Mouse (Mus musculus) lung, embryonic 15.5 days (tissue): ENCODE results near the gene Wdtc1. TPM values are rescaled to one million over a fixed set of nuclear protein-coding genes. Genes with fewer than 3 reads are reported as not detected.

ENCODE experiments used
- ATAC-seq: fragments of 200-750 bp; cut with Nextera tagmentation; 2 replicates; pipeline ENCODE4 v1.8.0; 2017; ENCODE audit warnings: moderate number of reproducible peaks, borderline replicate concordance; ENCODE audit not compliant: low FRiP score, low TSS enrichment; ENCODE audit errors: extremely low read depth
- H3K27ac ChIP-seq: fragments of 300-500 bp; sonication (generic); 2 replicates; pipeline ENCODE4 v1.5.1; 2015; ENCODE audit warnings: moderate library complexity, mild to moderate bottlenecking, inconsistent platforms
- H3K27me3 ChIP-seq: fragments of 300-500 bp; sonication (generic); 2 replicates; pipeline ENCODE4 v1.6.1; 2015; ENCODE audit warnings: inconsistent platforms
- H3K36me3 ChIP-seq: fragments of 300-500 bp; sonication (generic); 2 replicates; pipeline ENCODE4 v1.6.1; 2015; ENCODE audit warnings: inconsistent platforms
- H3K4me1 ChIP-seq: fragments of 300-500 bp; sonication (generic); 2 replicates; pipeline ENCODE4 v1.6.1; 2015; ENCODE audit warnings: inconsistent platforms
- H3K4me2 ChIP-seq: fragments of 300-500 bp; sonication (generic); 2 replicates; pipeline ENCODE4 v1.6.1; 2015; ENCODE audit warnings: inconsistent platforms, mild to moderate bottlenecking, moderate library complexity
- H3K4me3 ChIP-seq: fragments of 300-500 bp; sonication (generic); 2 replicates; pipeline ENCODE4 v1.5.1; 2015; ENCODE audit warnings: mild to moderate bottlenecking, inconsistent platforms
- H3K9ac ChIP-seq: fragments of 300-500 bp; sonication (generic); 2 replicates; pipeline ENCODE4 v1.6.1; 2015; ENCODE audit warnings: inconsistent platforms
- H3K9me3 ChIP-seq: fragments of 300-500 bp; sonication (generic); 2 replicates; pipeline ENCODE4 v1.6.1; 2016; ENCODE audit warnings: inconsistent platforms
- WGBS: fragments of 180-500 bp; shearing (Covaris S2); methylation state at CpG from one replicate; pipeline ENCODE4 v1.1.7; 2015; 5-methylcytosine and 5-hydroxymethylcytosine counted together
- polyA plus RNA-seq: library from polyadenylated mRNA; unstranded; fragments of >200 nt; fragmentation: Nextera tagmentation; extraction: Ambion mirVana; gene quantifications from 2 replicates; pipeline ENCODE4 v1.2.1, GENCODE M21; 2015

The Wdtc1 gene
- polyA plus RNA-seq, 1 experiment from 2014 or later, result 11.2 TPM

- peaks cover 3% of the 10 kb centered on the region; the same call in 1 of the 2 replicates for H3K4me1 ChIP-seq
- H3K27me3 ChIP-seq, result peaks cover 9% of the 10 kb centered on the region
- H3K4me2 ChIP-seq, result no peak overlapping the region
- 37% methylated on average over 10 of the region's 10 CpGs for WGBS
- H3K4me3 ChIP-seq, result no peak overlapping the region
- H3K27ac ChIP-seq, result no peak overlapping the region
- H3K9ac ChIP-seq, result no peak overlapping the region
- H3K36me3 ChIP-seq, result peaks cover 26% of the 10 kb centered on the region
- no peak for ATAC-seq
- H3K9me3 ChIP-seq, result no peaks in the 10 kb centered on the region
Measured at GRCm38 (mm10) chr4:133261641-133262374, 91.5 kb downstream of the Wdtc1 start.

- no peak overlapping the region for H3K9ac ChIP-seq
- H3K27me3 ChIP-seq, result peaks cover 32% of the 10 kb centered on the region
- peaks cover 5% of the 10 kb centered on the region; the same call in 1 of the 2 replicates for H3K4me1 ChIP-seq
- 64% methylated on average over 12 of the region's 12 CpGs for WGBS
- no peaks in the 10 kb centered on the region for H3K9me3 ChIP-seq
- no peak overlapping the region for H3K4me3 ChIP-seq
- H3K4me2 ChIP-seq, result no peak overlapping the region
- no peak overlapping the region for H3K27ac ChIP-seq
- no peaks in the 10 kb centered on the region for H3K36me3 ChIP-seq
- ATAC-seq, result 0 out of 2 replicates have a peak, but pooled peaks have one; percentile 44
Measured at GRCm38 (mm10) chr4:133257798-133258408, 95.4 kb downstream of the Wdtc1 start.

- H3K36me3 ChIP-seq, result no peaks in the 10 kb centered on the region
- peaks cover 5% of the 10 kb centered on the region; the same call in 1 of the 2 replicates for H3K4me1 ChIP-seq
- no peak overlapping the region for H3K4me3 ChIP-seq
- no peak for ATAC-seq
- no peaks in the 10 kb centered on the region for H3K9me3 ChIP-seq
- peak overlapping the region; percentile 54 for H3K4me2 ChIP-seq
- H3K27me3 ChIP-seq, result peaks cover 38% of the 10 kb centered on the region
- 20% methylated on average over 10 of the region's 12 CpGs for WGBS
- H3K27ac ChIP-seq, result no peak overlapping the region
- no peak overlapping the region for H3K9ac ChIP-seq
Measured at GRCm38 (mm10) chr4:133257230-133257629, 96.1 kb downstream of the Wdtc1 start.

- 11% methylated on average over 24 of the region's 24 CpGs for WGBS
- Histone ChIP-seq H3K27ac (no peak overlapping the region), H3K9me3 (no peaks in the 10 kb centered on the region), H3K36me3 (no peaks in the 10 kb centered on the region), H3K4me3 (no peak overlapping the region), H3K4me2 (peak overlapping the region; percentile 54), H3K27me3 (peaks cover 42% of the 10 kb centered on the region), H3K4me1 (peaks cover 5% of the 10 kb centered on the region; the same call in 1 of the 2 replicates), H3K9ac (no peak overlapping the region)
- peak; percentile 27; the same call in 1 of the 2 replicates for ATAC-seq
Measured at GRCm38 (mm10) chr4:133256820-133257219, 96.5 kb downstream of the Wdtc1 start.

- Histone ChIP-seq H3K4me1 (peaks cover 17% of the 10 kb centered on the region), H3K4me2 (no peak overlapping the region), H3K27ac (no peak overlapping the region), H3K4me3 (no peak overlapping the region), H3K9me3 (no peaks in the 10 kb centered on the region), H3K27me3 (peaks cover 56% of the 10 kb centered on the region), H3K9ac (no peak overlapping the region), H3K36me3 (no peaks in the 10 kb centered on the region)
- ATAC-seq, result no peak
- 45% methylated on average over 6 of the region's 6 CpGs for WGBS
Measured at GRCm38 (mm10) chr4:133255392-133255791, 97.9 kb downstream of the Wdtc1 start.

GRCm38 (mm10) chr4:133253412-133253811 lies 99.9 kb downstream of the Wdtc1 start:
- peaks cover 75% of the 10 kb centered on the region for H3K27me3 ChIP-seq
- no peaks in the 10 kb centered on the region for H3K9me3 ChIP-seq
- no peak for ATAC-seq
- H3K36me3 ChIP-seq, result no peaks in the 10 kb centered on the region
- H3K27ac ChIP-seq, result no peak overlapping the region
- H3K4me3 ChIP-seq, result no peak overlapping the region
- WGBS, result 80% methylated on average over 12 of the region's 12 CpGs
- H3K9ac ChIP-seq, result no peak overlapping the region
- no peak overlapping the region for H3K4me2 ChIP-seq
- peaks cover 19% of the 10 kb centered on the region for H3K4me1 ChIP-seq

- H3K4me2 ChIP-seq, result no peak overlapping the region
- no peaks in the 10 kb centered on the region for H3K9me3 ChIP-seq
- 43% methylated on average over 4 of the region's 4 CpGs for WGBS
- H3K9ac ChIP-seq, result no peak overlapping the region
- H3K4me3 ChIP-seq, result no peak overlapping the region
- no peaks in the 10 kb centered on the region for H3K36me3 ChIP-seq
- H3K4me1 ChIP-seq, result peaks cover 19% of the 10 kb centered on the region
- no peak overlapping the region for H3K27ac ChIP-seq
- H3K27me3 ChIP-seq, result peaks cover 82% of the 10 kb centered on the region
- no peak for ATAC-seq
Measured at GRCm38 (mm10) chr4:133252089-133252488, 101.2 kb downstream of the Wdtc1 start.

- 3% methylated on average over 31 of the region's 31 CpGs for WGBS
- peaks cover 14% of the 10 kb centered on the region for H3K4me1 ChIP-seq
- peaks cover 82% of the 10 kb centered on the region for H3K27me3 ChIP-seq
- H3K4me2 ChIP-seq, result peak overlapping the region; percentile 66
- no peak overlapping the region for H3K27ac ChIP-seq
- H3K9ac ChIP-seq, result 0 out of 2 replicates have a peak overlapping the region, but pooled peaks have one; percentile 16
- H3K9me3 ChIP-seq, result no peaks in the 10 kb centered on the region
- H3K4me3 ChIP-seq, result peak overlapping the region; percentile 31
- H3K36me3 ChIP-seq, result no peaks in the 10 kb centered on the region
- ATAC-seq, result no peak
Measured at GRCm38 (mm10) chr4:133251214-133251613, 102.1 kb downstream of the Wdtc1 start.

GRCm38 (mm10) chr4:133250609-133251008 lies 102.7 kb downstream of the Wdtc1 start:
- Histone ChIP-seq H3K4me2 (peak overlapping the region; percentile 66), H3K27me3 (peaks cover 82% of the 10 kb centered on the region), H3K4me1 (peaks cover 14% of the 10 kb centered on the region), H3K27ac (no peak overlapping the region), H3K9ac (0 out of 2 replicates have a peak overlapping the region, but pooled peaks have one; percentile 16), H3K4me3 (peak overlapping the region; percentile 31), H3K36me3 (no peaks in the 10 kb centered on the region), H3K9me3 (no peaks in the 10 kb centered on the region)
- WGBS, result 2% methylated on average over 22 of the region's 22 CpGs
- no peak for ATAC-seq

GRCm38 (mm10) chr4:133247806-133248449 lies 105.4 kb downstream of the Wdtc1 start:
- H3K27ac ChIP-seq, result no peak overlapping the region
- H3K36me3 ChIP-seq, result no peaks in the 10 kb centered on the region
- no peak overlapping the region for H3K9ac ChIP-seq
- H3K4me2 ChIP-seq, result no peak overlapping the region
- peaks cover 83% of the 10 kb centered on the region for H3K27me3 ChIP-seq
- no peaks in the 10 kb centered on the region for H3K9me3 ChIP-seq
- ATAC-seq, result no peak
- H3K4me1 ChIP-seq, result peaks cover 14% of the 10 kb centered on the region
- WGBS, result 58% methylated on average over 13 of the region's 13 CpGs
- no peak overlapping the region for H3K4me3 ChIP-seq

GRCm38 (mm10) chr4:133247072-133247471 lies 106.2 kb downstream of the Wdtc1 start:
- Histone ChIP-seq H3K4me3 (no peak overlapping the region), H3K4me1 (peaks cover 14% of the 10 kb centered on the region), H3K9me3 (no peaks in the 10 kb centered on the region), H3K27me3 (peaks cover 83% of the 10 kb centered on the region), H3K27ac (no peak overlapping the region), H3K36me3 (no peaks in the 10 kb centered on the region), H3K4me2 (no peak overlapping the region), H3K9ac (no peak overlapping the region)
- WGBS, result 20% methylated on average over 15 of the region's 15 CpGs
- no peak for ATAC-seq

- H3K36me3 ChIP-seq, result no peaks in the 10 kb centered on the region
- WGBS, result 76% methylated on average over 1 of the region's 1 CpGs
- H3K9me3 ChIP-seq, result no peaks in the 10 kb centered on the region
- no peak overlapping the region for H3K4me2 ChIP-seq
- H3K27ac ChIP-seq, result no peak overlapping the region
- peaks cover 56% of the 10 kb centered on the region for H3K27me3 ChIP-seq
- H3K9ac ChIP-seq, result no peak overlapping the region
- peaks cover 11% of the 10 kb centered on the region for H3K4me1 ChIP-seq
- no peak overlapping the region for H3K4me3 ChIP-seq
- no peak for ATAC-seq
Measured at GRCm38 (mm10) chr4:133244289-133244688, 109.0 kb downstream of the Wdtc1 start.
